Mouse (Mus musculus): ENCODE data around the gene Cyth4. TPM values are rescaled to one million over a fixed set of nuclear protein-coding genes. Genes with fewer than 3 reads are reported as not detected.

The Cyth4 gene
- polyA plus RNA-seq (2015; fragmentation: Nextera tagmentation; extraction: Ambion mirVana) = 7.0 and 9.6 TPM in 2 replicates

GRCm38 (mm10) chr15:78596914-78597313 lies at the start of gene Cyth4:
TSS of gene Cyth4 (plus strand) at chr15:78597047.
- Histone ChIP-seq H3K4me2 (ENCODE audit: low read depth, low read length) (peak within 1 kb of the TSS; percentile 25), H3K4me1 (ENCODE audit: control insufficient read depth, insufficient read depth, low read length) (no peaks in the 10 kb centered on the region), H3K36me3 (ENCODE audit: control insufficient read depth, insufficient read depth) (no peaks in the 10 kb centered on the region), H3K4me3 (ENCODE audit: low read length) (peak within 1 kb of the TSS; percentile 11; the same call in 1 of the 2 replicates), H3K9me3 (replicated peaks; ENCODE audit: control insufficient read depth, low read length) (no peaks in the 10 kb centered on the region), H3K27me3 (ENCODE audit: control insufficient read depth, insufficient read depth, low read length) (no peaks in the 10 kb centered on the region), H3K27ac (ENCODE audit: low read length) (peak within 1 kb of the TSS; percentile 51), H3K9ac (ENCODE audit: low read length) (no peak within 1 kb of the TSS)
- ATAC-seq (replicated peaks; ENCODE audit: extremely low read depth, insufficient read depth, low FRiP score) = no peak
- 65% methylated on average over 7 of the region's 7 CpGs for WGBS

DNA sequence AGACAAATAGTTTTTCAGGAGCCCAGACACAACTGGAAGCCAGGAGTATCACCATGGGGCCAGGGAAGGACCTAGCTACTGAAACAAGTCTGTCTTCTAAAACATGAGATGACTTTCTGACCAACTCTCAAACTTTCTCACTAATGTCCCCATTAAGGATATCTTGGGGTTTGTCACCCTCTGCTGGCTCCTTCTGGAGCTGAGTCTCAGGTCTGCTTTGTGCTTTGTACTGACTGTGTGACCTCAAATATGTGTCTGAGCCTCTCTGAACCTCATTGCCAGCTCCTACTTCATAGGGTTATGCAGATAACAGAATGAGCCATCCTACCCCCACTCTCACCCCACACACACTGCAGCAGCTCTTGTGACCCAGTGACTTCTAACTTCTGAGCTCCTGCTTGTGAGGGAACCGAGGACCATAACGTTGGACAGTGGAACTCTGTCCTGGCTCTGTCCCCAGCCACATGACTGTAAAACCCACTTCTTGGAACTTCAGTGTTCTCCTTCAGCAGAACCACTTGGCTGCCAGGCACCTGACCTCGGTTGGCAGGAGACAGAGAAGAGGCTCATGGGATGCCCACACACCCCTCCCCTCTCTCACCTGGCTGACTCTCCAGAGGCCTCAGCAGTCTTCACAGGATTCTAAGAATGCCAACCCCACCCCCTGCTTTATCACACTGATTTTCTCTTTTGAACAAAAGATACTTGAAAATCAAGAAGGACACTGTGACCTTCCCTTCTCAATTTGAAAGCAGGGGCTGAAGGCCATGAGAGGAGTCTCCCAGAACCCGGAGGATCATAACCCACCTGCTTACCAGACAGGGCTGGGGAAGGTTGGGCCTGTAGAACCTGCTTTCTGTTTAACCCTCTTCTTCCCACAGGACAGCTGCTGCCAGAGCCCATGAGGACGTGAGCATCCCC lies 49.2 kb upstream of the Cyth4 start:
- ATAC-seq (replicated peaks; ENCODE audit: extremely low read depth, insufficient read depth, low FRiP score) = no peak; the same call in 1 of the 2 replicates
- peaks cover 13% of the 10 kb centered on the region for H3K9me3 ChIP-seq (replicated peaks; ENCODE audit: control insufficient read depth, low read length)
- no peaks in the 10 kb centered on the region for H3K36me3 ChIP-seq (ENCODE audit: control insufficient read depth, insufficient read depth)
- no peak overlapping the region for H3K4me3 ChIP-seq (ENCODE audit: low read length)
- no peak overlapping the region for H3K9ac ChIP-seq (ENCODE audit: low read length)
- WGBS = 29% methylated on average over 5 of the region's 5 CpGs
- H3K27ac ChIP-seq (ENCODE audit: low read length) = no peak overlapping the region
- peaks cover 19% of the 10 kb centered on the region for H3K4me1 ChIP-seq (ENCODE audit: control insufficient read depth, insufficient read depth, low read length)
- peaks cover 17% of the 10 kb centered on the region for H3K27me3 ChIP-seq (ENCODE audit: control insufficient read depth, insufficient read depth, low read length)
- no peak overlapping the region for H3K4me2 ChIP-seq (ENCODE audit: low read depth, low read length)

DNA sequence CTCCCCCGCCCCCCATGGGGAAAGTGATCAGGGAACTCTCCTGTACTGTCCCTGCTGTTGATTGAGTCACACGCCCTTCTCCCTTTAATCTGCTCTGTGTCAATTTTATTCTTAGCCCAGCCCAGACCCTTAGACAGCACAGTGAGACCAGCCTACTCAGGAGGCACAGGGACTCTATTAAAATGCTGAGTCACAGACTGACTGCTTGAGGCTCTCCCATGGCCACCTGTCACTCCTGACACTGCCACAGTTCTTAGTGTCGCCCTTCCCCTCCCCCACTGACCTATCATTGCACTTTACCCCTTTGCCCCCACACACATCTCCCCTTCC lies 48.5 kb upstream of the Cyth4 start:
- no peak overlapping the region for H3K27ac ChIP-seq (ENCODE audit: low read length)
- no peak overlapping the region for H3K9ac ChIP-seq (ENCODE audit: low read length)
- peaks cover 13% of the 10 kb centered on the region for H3K4me1 ChIP-seq (ENCODE audit: control insufficient read depth, insufficient read depth, low read length)
- H3K4me3 ChIP-seq (ENCODE audit: low read length) = no peak overlapping the region
- no peaks in the 10 kb centered on the region for H3K36me3 ChIP-seq (ENCODE audit: control insufficient read depth, insufficient read depth)
- peaks cover 13% of the 10 kb centered on the region for H3K9me3 ChIP-seq (replicated peaks; ENCODE audit: control insufficient read depth, low read length)
- no peak overlapping the region for H3K4me2 ChIP-seq (ENCODE audit: low read depth, low read length)
- WGBS = 29% methylated on average over 3 of the region's 3 CpGs
- no peak for ATAC-seq (replicated peaks; ENCODE audit: extremely low read depth, insufficient read depth, low FRiP score)
- H3K27me3 ChIP-seq (ENCODE audit: control insufficient read depth, insufficient read depth, low read length) = peaks cover 17% of the 10 kb centered on the region

- Histone ChIP-seq H3K4me1 (ENCODE audit: control insufficient read depth, insufficient read depth, low read length) (peaks cover 13% of the 10 kb centered on the region), H3K27me3 (ENCODE audit: control insufficient read depth, insufficient read depth, low read length) (peaks cover 14% of the 10 kb centered on the region), H3K9me3 (replicated peaks; ENCODE audit: control insufficient read depth, low read length) (peaks cover 13% of the 10 kb centered on the region), H3K27ac (ENCODE audit: low read length) (no peak overlapping the region), H3K4me3 (ENCODE audit: low read length) (no peak overlapping the region), H3K4me2 (ENCODE audit: low read depth, low read length) (no peak overlapping the region), H3K36me3 (ENCODE audit: control insufficient read depth, insufficient read depth) (no peaks in the 10 kb centered on the region), H3K9ac (ENCODE audit: low read length) (no peak overlapping the region)
- whole genome bisulfite sequencing = 73% methylated on average over 8 of the region's 8 CpGs
- no peak for ATAC-seq (replicated peaks; ENCODE audit: extremely low read depth, insufficient read depth, low FRiP score)
These were observed 48.1 kb upstream of the Cyth4 start for GRCm38 (mm10) chr15:78548711-78549110.

DNA sequence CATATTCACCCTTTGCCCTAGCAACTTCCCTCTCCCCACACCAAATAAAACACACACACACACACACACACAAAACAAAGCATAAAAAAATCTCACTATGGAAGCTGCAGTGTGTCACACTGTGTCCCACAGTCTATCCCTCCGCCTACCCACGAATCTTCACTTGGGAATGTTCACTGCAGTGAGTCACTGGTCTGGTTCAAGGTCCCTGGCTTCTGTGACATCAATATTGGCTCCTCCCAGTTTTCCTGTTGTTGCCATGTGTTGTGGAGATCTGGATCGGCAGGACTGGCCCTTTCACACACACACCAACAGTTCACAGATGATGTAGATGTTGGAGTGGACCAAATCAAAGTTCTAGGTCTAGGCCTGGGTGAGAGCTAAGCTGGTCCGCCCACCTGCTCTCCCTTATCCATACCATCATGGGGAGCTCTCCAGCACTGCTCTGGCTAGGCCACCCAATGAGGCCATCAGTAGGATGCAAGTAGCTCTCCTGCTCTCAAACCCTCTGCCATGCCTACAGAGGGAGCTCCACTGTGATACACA lies 47.6 kb upstream of the Cyth4 start:
- Histone ChIP-seq H3K4me1 (ENCODE audit: control insufficient read depth, insufficient read depth, low read length) (peaks cover 13% of the 10 kb centered on the region), H3K4me2 (ENCODE audit: low read depth, low read length) (no peak overlapping the region), H3K9ac (ENCODE audit: low read length) (no peak overlapping the region), H3K27ac (ENCODE audit: low read length) (no peak overlapping the region), H3K27me3 (ENCODE audit: control insufficient read depth, insufficient read depth, low read length) (peaks cover 9% of the 10 kb centered on the region), H3K4me3 (ENCODE audit: low read length) (no peak overlapping the region), H3K9me3 (replicated peaks; ENCODE audit: control insufficient read depth, low read length) (peaks cover 13% of the 10 kb centered on the region), H3K36me3 (ENCODE audit: control insufficient read depth, insufficient read depth) (no peaks in the 10 kb centered on the region)
- WGBS = 68% methylated on average over 4 of the region's 4 CpGs
- no peak for ATAC-seq (replicated peaks; ENCODE audit: extremely low read depth, insufficient read depth, low FRiP score)

GRCm38 (mm10) chr15:78554545-78555313 lies 42.1 kb upstream of the Cyth4 start:
- Histone ChIP-seq H3K36me3 (ENCODE audit: control insufficient read depth, insufficient read depth) (no peaks in the 10 kb centered on the region), H3K9me3 (replicated peaks; ENCODE audit: control insufficient read depth, low read length) (peaks cover 13% of the 10 kb centered on the region), H3K9ac (ENCODE audit: low read length) (no peak overlapping the region), H3K4me1 (ENCODE audit: control insufficient read depth, insufficient read depth, low read length) (no peaks in the 10 kb centered on the region), H3K4me3 (ENCODE audit: low read length) (peak overlapping the region; percentile 15), H3K27ac (ENCODE audit: low read length) (no peak overlapping the region), H3K27me3 (ENCODE audit: control insufficient read depth, insufficient read depth, low read length) (no peaks in the 10 kb centered on the region; the same call in 1 of the 2 replicates), H3K4me2 (ENCODE audit: low read depth, low read length) (peak overlapping the region; percentile 32)
- 61% methylated on average over 25 of the region's 25 CpGs for WGBS
- ATAC-seq (replicated peaks; ENCODE audit: extremely low read depth, insufficient read depth, low FRiP score) = no peak

GRCm38 (mm10) chr15:78557693-78558535 lies 38.9 kb upstream of the Cyth4 start:
- Histone ChIP-seq H3K27ac (ENCODE audit: low read length) (no peak overlapping the region), H3K36me3 (ENCODE audit: control insufficient read depth, insufficient read depth) (no peaks in the 10 kb centered on the region), H3K9ac (ENCODE audit: low read length) (no peak overlapping the region), H3K4me3 (ENCODE audit: low read length) (no peak overlapping the region), H3K4me2 (ENCODE audit: low read depth, low read length) (no peak overlapping the region), H3K4me1 (ENCODE audit: control insufficient read depth, insufficient read depth, low read length) (no peaks in the 10 kb centered on the region), H3K27me3 (ENCODE audit: control insufficient read depth, insufficient read depth, low read length) (no peaks in the 10 kb centered on the region), H3K9me3 (replicated peaks; ENCODE audit: control insufficient read depth, low read length) (no peaks in the 10 kb centered on the region; the same call in 1 of the 2 replicates)
- 51% methylated on average over 10 of the region's 10 CpGs for WGBS
- ATAC-seq (replicated peaks; ENCODE audit: extremely low read depth, insufficient read depth, low FRiP score) = no peak

GRCm38 (mm10) chr15:78559141-78559979 lies 37.5 kb upstream of the Cyth4 start:
- Histone ChIP-seq H3K4me1 (ENCODE audit: control insufficient read depth, insufficient read depth, low read length) (no peaks in the 10 kb centered on the region), H3K27me3 (ENCODE audit: control insufficient read depth, insufficient read depth, low read length) (no peaks in the 10 kb centered on the region), H3K36me3 (ENCODE audit: control insufficient read depth, insufficient read depth) (no peaks in the 10 kb centered on the region), H3K4me2 (ENCODE audit: low read depth, low read length) (no peak overlapping the region), H3K4me3 (ENCODE audit: low read length) (no peak overlapping the region), H3K27ac (ENCODE audit: low read length) (no peak overlapping the region), H3K9ac (ENCODE audit: low read length) (no peak overlapping the region), H3K9me3 (replicated peaks; ENCODE audit: control insufficient read depth, low read length) (no peaks in the 10 kb centered on the region)
- ATAC-seq (replicated peaks; ENCODE audit: extremely low read depth, insufficient read depth, low FRiP score) = no peak
- 68% methylated on average over 11 of the region's 11 CpGs for WGBS
